ENCODE assay signal across 8 mouse cellular contexts in genomic region chr15:85523173-85523991, GRCm38 (mm10). TPM values are rescaled to one million over a fixed set of nuclear protein-coding genes. Genes with fewer than 3 reads are reported as not detected.
DNase-seq lines count a peak whose midpoint lies in the region; ATAC-seq lines count a peak whose summit lies in the region.

No protein-coding gene starts in this region.

- H3K4me2 ChIP-seq in forebrain, embryonic 12.5 days = peak overlapping the region; percentile 19; the same call in 1 of the 2 replicates
- peak overlapping the region; percentile 18; the same call in 1 of the 2 replicates for H3K4me2 ChIP-seq in stomach, embryonic 14.5 days (replicated peaks; ENCODE audit: low read depth, low read length)

- H3K9ac ChIP-seq in forebrain, embryonic 12.5 days = peak overlapping the region; percentile 7; the same call in 1 of the 2 replicates
- H3K9ac ChIP-seq in stomach, embryonic 14.5 days (replicated peaks; ENCODE audit: low read depth, low read length) = no peak overlapping the region

- peaks cover 16% of the 10 kb centered on the region for H3K27me3 ChIP-seq in forebrain, embryonic 12.5 days
- no peaks in the 10 kb centered on the region for H3K27me3 ChIP-seq in stomach, embryonic 14.5 days (ENCODE audit: control insufficient read depth, insufficient read depth, low read length)

- intact Hi-C loops in heart, postnatal 10 days (cut with DNase I) = no loop called here

- H3K4me3 ChIP-seq in forebrain, embryonic 12.5 days (replicated peaks) = no peak overlapping the region; the same call in 1 of the 2 replicates
- H3K4me3 ChIP-seq in stomach, embryonic 14.5 days (ENCODE audit: low read depth, low read length) = no peak overlapping the region

- 0 out of 2 replicates have a peak overlapping the region, but pooled peaks have one; percentile 36 for H3K27ac ChIP-seq in forebrain, embryonic 12.5 days
- no peak overlapping the region for H3K27ac ChIP-seq in stomach, embryonic 14.5 days (ENCODE audit: low read length)

- H3K36me3 ChIP-seq in forebrain, embryonic 12.5 days (replicated peaks) = no peaks in the 10 kb centered on the region
- no peaks in the 10 kb centered on the region for H3K36me3 ChIP-seq in stomach, embryonic 14.5 days (ENCODE audit: control insufficient read depth, insufficient read depth, low read length)

- peak; percentile 51 for DNase-seq in ES-CJ7 (ENCODE audit: low read depth, low spot score)
- DNase-seq in brain, adult 2 months (ENCODE audit: low read depth, low spot score) = peak; percentile 34
- DNase-seq in heart, postnatal 10 days = peak; percentile 82 to 83
- peak; percentile 86 for DNase-seq in kidney, postnatal 14 days
- peak; percentile 73 for DNase-seq in lung, postnatal 14 days

- 8% methylated on average over 14 of the region's 14 CpGs for WGBS in forebrain, embryonic 12.5 days
- 6% methylated on average over 14 of the region's 14 CpGs for WGBS in stomach, embryonic 14.5 days

- ATAC-seq in forebrain, embryonic 12.5 days (ENCODE audit: low FRiP score) = peak; percentile 23; the same call in 1 of the 2 replicates
- ATAC-seq in stomach, embryonic 14.5 days (ENCODE audit: insufficient number of reproducible peaks, insufficient read depth, low FRiP score, low read depth) = peak; percentile 61; the same call in 1 of the 2 replicates
- no peak for ATAC-seq in activated CD4-positive, CD25-positive, alpha-beta regulatory T cell, adult 4 months

- peaks cover 29% of the 10 kb centered on the region for H3K4me1 ChIP-seq in forebrain, embryonic 12.5 days
- H3K4me1 ChIP-seq in stomach, embryonic 14.5 days (ENCODE audit: control insufficient read depth, insufficient read depth, low read length) = peaks cover 9% of the 10 kb centered on the region

- H3K9me3 ChIP-seq in forebrain, embryonic 12.5 days = no peaks in the 10 kb centered on the region
- no peaks in the 10 kb centered on the region for H3K9me3 ChIP-seq in stomach, embryonic 14.5 days (ENCODE audit: control insufficient read depth, low read depth, low read length)

RNA-seq across cellular contexts. Expression of gene 7530416G11Rik, which starts 20.4 kb away (rescaled TPM):
- not detected in 2 replicates for polyA plus RNA-seq in forebrain, embryonic 12.5 days (2016; fragmentation: Nextera tagmentation; extraction: Ambion mirVana)
- not detected for total RNA-seq in heart, postnatal 10 days (2021)
- polyA plus RNA-seq in stomach, embryonic 14.5 days (2014; fragmentation: Nextera tagmentation; extraction: Ambion mirVana) = not detected in 2 replicates
- polyA plus RNA-seq in activated CD4-positive, CD25-positive, alpha-beta regulatory T cell, adult 4 months (2017; shearing (Covaris generic)) = not detected

RNA-seq across cellular contexts. Expression of gene Wnt7b, which starts 58.9 kb away (rescaled TPM):
- polyA plus RNA-seq in forebrain, embryonic 12.5 days (2016; fragmentation: Nextera tagmentation; extraction: Ambion mirVana) = 111 and 130 TPM in 2 replicates
- total RNA-seq in heart, postnatal 10 days (2021) = under 1 TPM; 0.22 to 0.25 TPM
- polyA plus RNA-seq in stomach, embryonic 14.5 days (2014; fragmentation: Nextera tagmentation; extraction: Ambion mirVana) = 0.75 and 2.5 TPM in 2 replicates
- polyA plus RNA-seq in activated CD4-positive, CD25-positive, alpha-beta regulatory T cell, adult 4 months (2017; shearing (Covaris generic)) = not detected

Comparison
In these comparisons a context has a peak if more than half of its experiments do, and no peak if none do; other contexts are left out.
1. DNase-seq: peak in every context shown above with its lines; median percentile 86 in kidney, postnatal 14 days; 82 in heart, postnatal 10 days; 73 in lung, postnatal 14 days; 51 in ES-CJ7; 34 in brain, adult 2 months.
2. RNA of gene Wnt7b, which starts 58.9 kb away (polyA plus RNA-seq): 111 to 130 TPM in forebrain, embryonic 12.5 days; 0.75 to 2.5 TPM in stomach, embryonic 14.5 days and not detected in activated CD4-positive, CD25-positive, alpha-beta regulatory T cell, adult 4 months; every median in the first group is over 10 times any median in the second.